Mouse (Mus musculus): ENCODE measurements around the gene Rangap1. TPM values are rescaled to one million over a fixed set of nuclear protein-coding genes. Genes with fewer than 3 reads are reported as not detected.

The Rangap1 gene
- total and polyA plus RNA-seq, 2 experiments from 2014 or later, result 146 to 183 TPM

GRCm38 (mm10) chr15:81735075-81735474 is 10.3 kb downstream of the Rangap1 start:
- H3K9ac ChIP-seq (replicated peaks; ENCODE audit: low read length, poor library complexity, severe bottlenecking), result no peak overlapping the region
- H3K27ac ChIP-seq (ENCODE audit: low read depth, low read length), result no peak overlapping the region
- H3K9me3 ChIP-seq (ENCODE audit: low read length), result no peaks in the 10 kb centered on the region
- ATAC-seq (ENCODE audit: low FRiP score), result no peak
- H3K36me3 ChIP-seq (ENCODE audit: insufficient read depth, low read length), result no peaks in the 10 kb centered on the region
- H3K4me3 ChIP-seq (ENCODE audit: low read depth, low read length), result no peak overlapping the region
- H3K4me1 ChIP-seq (ENCODE audit: insufficient read depth, low read length), result no peaks in the 10 kb centered on the region
- TF ChIP-seq CTCF (IDR thresholded peaks at IDR 0.05), result no peak
- no peak overlapping the region for H3K4me2 ChIP-seq (ENCODE audit: low read depth, low read length, poor library complexity, severe bottlenecking)
- no peaks in the 10 kb centered on the region for H3K27me3 ChIP-seq (ENCODE audit: insufficient read depth, low read length)
- 65% methylated on average over 3 of the region's 3 CpGs for WGBS
- no peak for DNase-seq (ENCODE audit: low spot score)

- 6% methylated on average over 37 of the region's 41 CpGs for WGBS
- no peaks in the 10 kb centered on the region for H3K9me3 ChIP-seq (ENCODE audit: low read length)
- ATAC-seq (ENCODE audit: low FRiP score), result peak; percentile 98
These were observed 15.3 kb downstream of the Rangap1 start for GRCm38 (mm10) chr15:81729792-81730635.

GRCm38 (mm10) chr15:81729241-81729791 is 16.0 kb downstream of the Rangap1 start:
- peak overlapping the region; percentile 87 for H3K4me3 ChIP-seq (ENCODE audit: low read depth, low read length)
- no peaks in the 10 kb centered on the region for H3K36me3 ChIP-seq (ENCODE audit: insufficient read depth, low read length)
- H3K4me1 ChIP-seq (ENCODE audit: insufficient read depth, low read length), result peaks cover 6% of the 10 kb centered on the region
- peak overlapping the region; percentile 87 for H3K4me2 ChIP-seq (ENCODE audit: low read depth, low read length, poor library complexity, severe bottlenecking)
- no peak for TF ChIP-seq CTCF (IDR thresholded peaks at IDR 0.05)
- DNase-seq (ENCODE audit: low spot score) (peak; percentile 18), ATAC-seq (ENCODE audit: low FRiP score) (peak; percentile 42; the same call in 1 of the 2 replicates)
- peak overlapping the region; percentile 52 for H3K27ac ChIP-seq (ENCODE audit: low read depth, low read length)
- WGBS, result under 1% methylated on average over 48 of the region's 49 CpGs
- H3K9ac ChIP-seq (replicated peaks; ENCODE audit: low read length, poor library complexity, severe bottlenecking), result peak overlapping the region; percentile 61
- H3K9me3 ChIP-seq (ENCODE audit: low read length), result no peaks in the 10 kb centered on the region
- no peaks in the 10 kb centered on the region for H3K27me3 ChIP-seq (ENCODE audit: insufficient read depth, low read length)

More at GRCm38 (mm10) chr15:81729792-81730635, 15.3 kb downstream of the Rangap1 start:
- Histone ChIP-seq H3K9ac (replicated peaks; ENCODE audit: low read length, poor library complexity, severe bottlenecking) (peak overlapping the region; percentile 61), H3K27me3 (ENCODE audit: insufficient read depth, low read length) (no peaks in the 10 kb centered on the region), H3K27ac (ENCODE audit: low read depth, low read length) (peak overlapping the region; percentile 52), H3K4me2 (ENCODE audit: low read depth, low read length, poor library complexity, severe bottlenecking) (peak overlapping the region; percentile 87), H3K4me1 (ENCODE audit: insufficient read depth, low read length) (peaks cover 6% of the 10 kb centered on the region), H3K36me3 (ENCODE audit: insufficient read depth, low read length) (no peaks in the 10 kb centered on the region), H3K4me3 (ENCODE audit: low read depth, low read length) (peak overlapping the region; percentile 87)
- peak; percentile 100 for DNase-seq (ENCODE audit: low spot score)
- no peak for TF ChIP-seq CTCF (IDR thresholded peaks at IDR 0.05)

DNA sequence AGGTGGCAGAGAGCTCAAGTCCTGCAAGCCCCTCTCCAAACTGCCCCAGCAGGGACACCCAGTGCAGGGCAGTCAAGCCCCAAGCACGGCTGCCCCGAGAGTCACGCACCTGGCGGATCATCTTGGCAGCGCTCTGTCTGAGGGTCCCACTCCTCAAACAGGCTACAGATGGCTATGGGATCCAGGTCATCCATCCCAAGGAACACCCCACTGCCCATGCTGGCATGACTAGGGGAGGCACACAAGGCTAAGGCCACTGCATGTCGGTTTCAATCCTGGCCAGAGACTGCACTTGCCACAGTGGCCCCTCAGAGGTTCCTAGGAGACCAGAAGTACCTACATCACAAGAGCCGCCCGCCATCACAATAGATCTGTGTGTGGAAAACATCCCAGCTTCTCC is 19.4 kb downstream of the Rangap1 start:
- 98% methylated on average over 8 of the region's 8 CpGs for WGBS
- H3K9me3 ChIP-seq (ENCODE audit: low read length), result no peaks in the 10 kb centered on the region
- no peak for ATAC-seq (ENCODE audit: low FRiP score)

GRCm38 (mm10) chr15:81723653-81724052 is 21.7 kb downstream of the Rangap1 start:
- Histone ChIP-seq H3K36me3 (ENCODE audit: insufficient read depth, low read length) (peaks cover 33% of the 10 kb centered on the region), H3K4me1 (ENCODE audit: insufficient read depth, low read length) (peaks cover 6% of the 10 kb centered on the region), H3K9ac (replicated peaks; ENCODE audit: low read length, poor library complexity, severe bottlenecking) (no peak overlapping the region), H3K4me3 (ENCODE audit: low read depth, low read length) (no peak overlapping the region), H3K27me3 (ENCODE audit: insufficient read depth, low read length) (no peaks in the 10 kb centered on the region), H3K4me2 (ENCODE audit: low read depth, low read length, poor library complexity, severe bottlenecking) (no peak overlapping the region), H3K9me3 (ENCODE audit: low read length) (no peaks in the 10 kb centered on the region), H3K27ac (ENCODE audit: low read depth, low read length) (no peak overlapping the region)
- ATAC-seq (ENCODE audit: low FRiP score) (no peak), DNase-seq (ENCODE audit: low spot score) (no peak)
- TF ChIP-seq CTCF (IDR thresholded peaks at IDR 0.05), result no peak
- 94% methylated on average over 11 of the region's 11 CpGs for WGBS

More for the DNA sequence above, 19.4 kb downstream of the Rangap1 start:
- H3K4me3 ChIP-seq (ENCODE audit: low read depth, low read length), result no peak overlapping the region
- H3K36me3 ChIP-seq (ENCODE audit: insufficient read depth, low read length), result peaks cover 13% of the 10 kb centered on the region
- no peak for TF ChIP-seq CTCF (IDR thresholded peaks at IDR 0.05)
- H3K4me1 ChIP-seq (ENCODE audit: insufficient read depth, low read length), result peaks cover 6% of the 10 kb centered on the region
- no peak overlapping the region for H3K9ac ChIP-seq (replicated peaks; ENCODE audit: low read length, poor library complexity, severe bottlenecking)
- H3K4me2 ChIP-seq (ENCODE audit: low read depth, low read length, poor library complexity, severe bottlenecking), result no peak overlapping the region
- no peak overlapping the region for H3K27ac ChIP-seq (ENCODE audit: low read depth, low read length)
- no peaks in the 10 kb centered on the region for H3K27me3 ChIP-seq (ENCODE audit: insufficient read depth, low read length)
- DNase-seq (ENCODE audit: low spot score), result no peak

DNA sequence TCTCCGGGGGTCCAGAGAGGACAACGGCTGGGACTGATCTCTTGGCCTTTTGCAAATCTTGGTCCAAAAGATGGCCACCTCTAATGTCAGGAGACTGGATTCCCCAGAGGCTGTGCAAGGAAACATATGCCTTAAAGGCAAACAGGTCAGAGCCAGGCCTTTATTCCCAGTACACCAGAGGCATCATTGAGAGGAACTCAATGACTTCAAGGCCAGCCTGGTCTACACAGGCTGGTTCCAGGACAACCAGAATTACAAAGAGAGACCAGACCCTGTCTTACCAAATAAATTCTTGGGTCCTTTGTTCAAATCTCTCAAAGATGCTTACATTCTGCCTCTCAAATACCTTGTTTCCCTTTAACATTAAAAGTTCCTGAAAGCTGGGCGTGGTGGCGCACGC is 23.0 kb downstream of the Rangap1 start:
- no peak for DNase-seq (ENCODE audit: low spot score)

More for the DNA sequence above, 23.0 kb downstream of the Rangap1 start:
- H3K9me3 ChIP-seq (ENCODE audit: low read length), result no peaks in the 10 kb centered on the region
- 95% methylated on average over 5 of the region's 5 CpGs for WGBS
- H3K27ac ChIP-seq (ENCODE audit: low read depth, low read length), result no peak overlapping the region
- peaks cover 33% of the 10 kb centered on the region for H3K36me3 ChIP-seq (ENCODE audit: insufficient read depth, low read length)
- H3K4me3 ChIP-seq (ENCODE audit: low read depth, low read length), result no peak overlapping the region
- H3K9ac ChIP-seq (replicated peaks; ENCODE audit: low read length, poor library complexity, severe bottlenecking), result no peak overlapping the region
- H3K4me1 ChIP-seq (ENCODE audit: insufficient read depth, low read length), result peaks cover 3% of the 10 kb centered on the region; the same call in 1 of the 2 replicates
- ATAC-seq (ENCODE audit: low FRiP score), result no peak
- TF ChIP-seq CTCF (IDR thresholded peaks at IDR 0.05), result no peak
- H3K27me3 ChIP-seq (ENCODE audit: insufficient read depth, low read length), result no peaks in the 10 kb centered on the region
- no peak overlapping the region for H3K4me2 ChIP-seq (ENCODE audit: low read depth, low read length, poor library complexity, severe bottlenecking)
